Mouse (Mus musculus) kidney, postnatal 10 days (tissue): ENCODE data around the gene Pdcd6ip.

Experiments used
- DNase-seq: peaks from one replicate; pipeline ENCODE4 v3.0.0; 2021; ENCODE audit warnings: mixed read lengths

Pdcd6ip gene

DNA sequence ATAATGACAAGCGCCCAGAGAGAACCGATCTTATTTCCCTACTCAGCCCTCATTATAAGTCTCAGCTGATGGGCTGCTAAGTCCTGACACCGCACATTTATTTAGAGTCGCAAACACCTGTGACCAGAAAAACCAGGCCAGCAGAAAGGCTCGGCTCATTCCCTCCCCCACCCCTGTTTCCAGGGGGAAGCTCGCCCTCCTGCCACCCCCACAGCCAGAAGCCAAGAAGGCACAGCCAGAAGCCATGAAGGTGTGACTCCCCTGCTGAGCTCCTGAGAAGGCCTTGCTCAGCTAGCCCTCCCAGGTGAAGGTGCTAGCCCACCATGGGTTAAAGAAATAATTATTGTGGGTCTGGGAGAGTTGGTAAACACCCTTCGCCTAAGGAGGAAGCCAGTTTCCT lies 97.3 kb downstream of the Pdcd6ip start:
- no peak for DNase-seq

DNA sequence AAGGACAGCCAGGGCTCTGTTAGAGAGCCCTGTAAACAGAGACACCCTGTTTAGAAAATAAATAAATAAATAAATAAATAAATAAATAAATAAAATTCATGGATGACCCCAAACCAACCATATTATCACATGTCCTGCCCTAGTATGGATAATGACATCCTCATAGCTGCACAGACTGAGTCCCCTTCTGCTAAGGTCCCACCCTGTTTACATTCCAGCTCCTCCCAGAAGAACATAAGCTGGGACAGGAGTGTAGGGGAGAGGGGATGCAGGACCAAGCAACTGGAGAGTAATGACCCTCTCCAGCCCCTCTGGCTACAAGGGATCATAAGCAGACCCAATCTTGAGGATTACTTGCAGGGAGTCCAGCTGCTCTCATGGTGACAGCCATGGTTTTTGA lies 105.9 kb downstream of the Pdcd6ip start:
- DNase-seq = no peak
